Mouse (Mus musculus) gastrocnemius, postnatal 36 days (tissue): ENCODE data around the gene Scgb2b19. TPM values are rescaled to one million over a fixed set of nuclear protein-coding genes. Genes with fewer than 3 reads are reported as not detected.
"Not testable (repeated sequence)": the region's sequence is repeated elsewhere in the genome, so short reads cannot be mapped to it uniquely, and the experiment has no call there.

Experiments
- DNase-seq, 2 experiments: peaks; one replicate each; pipeline ENCODE4 v3.0.0; 2022
- intact Hi-C: fragments of 180-260 bp; cut with DNase I; formaldehyde crosslinking; loops from one replicate; pipeline ENCODE4 v1.15.1; 2025
- long read RNA-seq, 2 experiments: library from polyadenylated mRNA; stranded (forward); transcript quantifications; one replicate each; pipeline ENCODE4 v2.0.0; 2021
- total RNA-seq, 2 experiments: library from RNA; stranded (reverse); gene quantifications; 2 replicates each; pipeline ENCODE4 v1.2.3; 2021

Scgb2b19 gene
- not detected for total RNA-seq
- long read RNA-seq, experiment 1, result 0 reads
- long read RNA-seq, experiment 2, result 0 reads

- intact Hi-C loops, DNase-seq: not testable (repeated sequence)
Observed at GRCm38 (mm10) chr7:33280238-33280637, at the start of gene Scgb2b19. Gene Scgb2b19 (minus strand): TSS chr7:33280338.

GRCm38 (mm10) chr7:33286991-33287390, 6.9 kb upstream of the Scgb2b19 start, which contains the start of gene Scgb1b19:
Gene Scgb1b19 (plus strand): TSS chr7:33287291.
- DNase-seq, intact Hi-C loops: not testable (repeated sequence)

Other genes starting within 250 kb of the Scgb2b19 start
- not detected for gene Scgb2b17, start 223.8 kb downstream of the Scgb2b19 start, total RNA-seq
- gene Scgb1b17, start 216.9 kb downstream of the Scgb2b19 start, total RNA-seq, result not detected
- not detected for gene Scgb2b18, start 106.5 kb downstream of the Scgb2b19 start, total RNA-seq
- not detected for gene Scgb1b18, start 94.8 kb downstream of the Scgb2b19 start, total RNA-seq
- gene Scgb1b19, start 7.0 kb upstream of the Scgb2b19 start, total RNA-seq, result not detected
- not detected for gene Scgb2b20, start 86.0 kb upstream of the Scgb2b19 start, total RNA-seq
- gene Scgb1b20, start 92.9 kb upstream of the Scgb2b19 start, total RNA-seq, result not detected
- not detected for gene Scgb2b21, start 240.1 kb upstream of the Scgb2b19 start, total RNA-seq